Mouse (Mus musculus): Measurements from ENCODE around the gene Arid5b.

Gene Arid5b

DNA sequence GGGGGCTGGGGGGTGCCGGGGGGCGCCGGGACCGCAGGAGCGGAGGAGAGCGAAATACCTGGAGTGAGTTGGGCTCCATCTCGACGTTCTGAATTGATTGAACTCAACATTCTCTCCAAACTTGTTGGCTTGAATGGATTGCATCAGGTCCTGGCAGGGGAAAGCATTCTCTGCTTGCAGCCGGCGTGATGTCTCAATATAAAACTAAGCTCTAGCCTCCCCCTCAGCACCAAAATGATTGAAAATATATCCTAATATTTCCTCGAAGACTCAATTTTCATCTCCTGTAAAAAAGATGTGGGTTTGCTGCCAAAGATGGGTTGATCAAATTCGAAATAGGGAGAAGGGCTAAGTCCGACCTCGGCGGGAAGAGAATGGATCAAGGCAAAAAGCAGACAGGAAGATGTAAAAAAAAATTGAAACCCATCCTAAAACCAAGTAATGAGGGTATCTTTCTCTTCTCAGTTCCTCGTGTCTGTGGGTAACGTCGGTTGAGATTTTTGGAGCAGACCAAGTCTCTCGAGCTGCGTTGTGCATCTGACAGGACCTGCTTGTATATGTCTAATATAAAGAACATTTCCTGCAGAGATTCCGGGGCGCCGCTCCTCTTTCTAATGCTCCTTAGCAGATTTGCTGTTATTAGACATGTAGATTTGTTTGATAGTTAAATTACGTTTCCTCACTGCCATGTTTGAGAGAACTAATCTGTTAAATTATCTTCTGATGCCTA lies at the start of gene Arid5b:
Gene Arid5b (minus strand): TSS at position 109 of the 730 bp plus-strand sequence.
- no peak for DNase-seq (ENCODE audit: low read depth, low spot score)

GRCm38 (mm10) chr10:68325378-68325777 lies 46.8 kb upstream of the Arid5b start:
- no peak for DNase-seq (ENCODE audit: low read depth, low spot score)

DNA sequence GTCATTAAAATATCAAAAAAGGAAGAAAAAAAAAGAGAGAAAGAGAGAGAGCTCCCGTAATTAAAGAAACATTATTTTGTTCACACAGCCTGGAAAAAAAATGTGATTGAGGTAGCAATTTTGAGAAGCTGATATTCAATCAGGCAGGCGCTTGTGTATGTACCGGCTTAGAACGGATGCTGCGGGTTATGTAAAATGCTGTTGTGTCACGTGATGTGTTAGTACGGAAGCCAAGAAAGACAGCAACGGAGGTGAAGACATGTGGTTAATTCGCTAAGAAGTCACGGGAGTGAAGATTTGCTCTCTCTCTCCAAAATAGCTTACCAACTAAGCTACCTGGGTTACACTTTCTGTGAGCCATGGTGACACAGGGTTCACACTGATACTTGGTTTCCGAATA lies 45.5 kb upstream of the Arid5b start:
- peak; percentile 14 for DNase-seq (ENCODE audit: low read depth, low spot score)

DNA sequence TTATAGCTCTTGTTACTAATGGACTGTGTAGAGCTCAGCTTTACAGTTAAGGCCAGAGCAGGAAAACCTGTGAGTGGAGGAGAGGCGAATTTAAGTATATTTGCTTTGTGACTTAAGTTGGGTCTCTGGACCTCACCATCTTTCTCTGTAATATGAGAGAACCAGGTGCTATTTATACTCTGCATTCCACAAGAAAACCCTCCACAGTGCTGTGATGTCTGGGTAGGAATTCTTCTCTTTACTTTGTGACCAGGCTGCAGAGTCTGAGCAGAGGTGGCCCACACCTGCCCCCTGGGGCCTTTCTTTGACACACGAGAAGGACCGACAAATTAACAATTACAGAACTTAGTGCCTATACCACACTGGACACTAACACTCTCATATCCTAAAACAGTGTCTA lies 44.6 kb upstream of the Arid5b start:
- no peak for DNase-seq (ENCODE audit: low read depth, low spot score)

GRCm38 (mm10) chr10:68320986-68321385 lies 42.4 kb upstream of the Arid5b start:
- no peak for DNase-seq (ENCODE audit: low read depth, low spot score)

- DNase-seq (ENCODE audit: low read depth, low spot score), result no peak
These were observed 42.0 kb upstream of the Arid5b start for GRCm38 (mm10) chr10:68320496-68320895.

- no peak for DNase-seq (ENCODE audit: low read depth, low spot score)
These were observed 40.9 kb upstream of the Arid5b start for GRCm38 (mm10) chr10:68319438-68319837.

DNA sequence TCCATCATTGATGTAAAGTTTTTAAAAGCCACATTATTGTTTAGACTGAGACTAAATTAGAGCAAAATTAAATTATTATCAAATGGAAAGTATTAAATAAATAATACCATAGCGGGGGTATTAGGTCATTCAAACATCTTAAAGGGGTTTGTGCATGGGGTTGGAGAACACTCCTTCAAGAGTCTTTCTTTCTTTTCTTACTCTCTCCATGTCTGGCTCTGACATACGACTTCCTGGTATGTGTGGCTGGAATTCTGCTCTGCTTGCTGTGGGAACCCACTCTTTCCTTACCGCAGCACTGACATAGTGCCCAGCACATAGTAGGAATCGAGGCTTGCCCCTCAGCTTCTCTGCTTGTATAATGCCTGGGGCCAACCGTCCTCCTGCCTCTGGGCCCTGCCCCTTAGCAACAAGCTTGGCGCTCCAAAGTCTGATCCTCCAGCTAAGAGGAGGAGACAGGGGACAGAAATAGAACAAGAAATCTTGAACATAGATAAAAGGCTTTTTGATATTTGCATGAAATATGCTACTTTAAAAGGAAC lies 40.0 kb upstream of the Arid5b start:
- DNase-seq (ENCODE audit: low read depth, low spot score), result no peak

GRCm38 (mm10) chr10:68312734-68313133 lies 34.2 kb upstream of the Arid5b start:
- no peak for DNase-seq (ENCODE audit: low read depth, low spot score)

GRCm38 (mm10) chr10:68301013-68301412 lies 22.5 kb upstream of the Arid5b start:
- DNase-seq (ENCODE audit: low read depth, low spot score), result no peak

GRCm38 (mm10) chr10:68289465-68289864 lies 10.9 kb upstream of the Arid5b start:
- no peak for DNase-seq (ENCODE audit: low read depth, low spot score)

DNA sequence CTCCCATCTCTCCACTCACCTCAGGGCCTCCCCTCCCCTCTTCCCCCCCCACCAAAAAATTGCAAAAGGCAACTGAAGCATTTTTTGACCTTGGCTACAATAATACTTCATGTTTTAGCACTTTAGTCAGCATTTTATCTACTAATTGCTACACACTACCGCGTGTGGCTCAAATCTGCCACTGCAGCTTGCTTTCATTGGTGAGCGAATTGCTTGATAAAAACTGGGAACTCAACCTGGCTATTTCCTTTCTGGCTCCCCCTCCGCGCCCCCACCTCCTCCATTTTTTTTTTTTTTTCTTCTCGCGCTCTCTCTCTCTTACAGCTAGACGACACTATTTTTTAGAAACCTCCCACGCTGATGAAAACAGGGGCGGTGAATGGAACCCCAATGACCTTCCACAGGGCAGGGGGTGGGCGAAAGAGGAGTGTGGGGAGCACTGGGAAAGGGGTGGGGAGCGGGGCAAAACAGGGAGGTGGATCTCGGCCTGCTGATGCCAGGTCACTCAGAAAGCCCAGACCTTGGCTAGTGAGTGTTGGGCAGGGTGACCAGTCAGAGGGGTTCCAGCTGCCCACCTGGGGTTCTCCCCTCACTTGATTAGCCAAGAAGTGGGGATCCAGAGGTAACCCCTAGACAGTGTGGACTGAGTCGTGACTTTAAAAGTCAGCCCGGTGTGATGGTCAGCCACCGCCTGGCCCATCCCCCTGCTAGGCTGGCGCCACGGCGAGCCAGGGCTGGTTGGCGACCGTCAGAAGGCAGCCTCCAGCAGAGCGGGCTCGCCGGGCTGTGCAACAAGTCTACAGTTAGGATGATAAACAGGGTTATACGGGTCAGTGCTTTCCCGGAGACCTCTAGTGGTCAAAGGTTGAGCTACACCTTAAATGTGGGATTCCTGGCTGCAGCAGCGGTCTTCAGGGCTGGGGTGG lies 4.2 kb upstream of the Arid5b start:
- peak; percentile 82 for DNase-seq (ENCODE audit: low read depth, low spot score)

GRCm38 (mm10) chr10:68281775-68282106 lies 3.2 kb upstream of the Arid5b start:
- DNase-seq (ENCODE audit: low read depth, low spot score), result no peak

DNA sequence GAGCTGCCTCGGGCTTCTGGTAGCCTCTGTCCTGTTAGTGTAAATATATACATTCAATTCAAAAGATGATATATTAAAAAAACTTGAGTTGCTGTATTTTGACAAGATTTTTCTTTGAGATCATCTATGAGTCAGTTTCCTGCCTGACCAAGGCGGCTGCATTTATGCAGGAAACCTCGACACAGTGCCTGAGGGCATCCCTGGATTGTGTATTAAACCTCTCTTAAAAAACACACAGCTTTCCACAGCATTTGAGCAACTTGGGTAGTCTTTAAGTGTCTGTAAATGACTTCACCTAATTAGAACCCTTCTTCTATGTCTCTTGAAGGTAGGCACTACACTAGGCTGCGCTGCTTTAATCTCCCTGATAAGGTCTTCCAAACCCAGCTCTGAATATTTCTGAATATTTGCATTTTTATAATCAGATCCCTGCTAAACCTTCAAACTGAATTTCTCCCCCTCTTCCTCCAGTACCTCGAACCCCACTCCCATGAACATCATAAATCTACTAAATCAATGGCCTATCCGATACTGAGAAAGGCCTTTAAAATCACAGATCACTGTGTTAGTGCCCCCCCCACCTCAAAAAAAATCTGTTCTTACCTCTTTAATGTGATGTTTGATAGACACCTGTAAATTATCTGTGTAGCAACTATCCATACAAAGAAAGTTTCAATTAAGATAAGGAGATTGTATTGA lies 2.7 kb upstream of the Arid5b start:
- no peak for DNase-seq (ENCODE audit: low read depth, low spot score)

DNA sequence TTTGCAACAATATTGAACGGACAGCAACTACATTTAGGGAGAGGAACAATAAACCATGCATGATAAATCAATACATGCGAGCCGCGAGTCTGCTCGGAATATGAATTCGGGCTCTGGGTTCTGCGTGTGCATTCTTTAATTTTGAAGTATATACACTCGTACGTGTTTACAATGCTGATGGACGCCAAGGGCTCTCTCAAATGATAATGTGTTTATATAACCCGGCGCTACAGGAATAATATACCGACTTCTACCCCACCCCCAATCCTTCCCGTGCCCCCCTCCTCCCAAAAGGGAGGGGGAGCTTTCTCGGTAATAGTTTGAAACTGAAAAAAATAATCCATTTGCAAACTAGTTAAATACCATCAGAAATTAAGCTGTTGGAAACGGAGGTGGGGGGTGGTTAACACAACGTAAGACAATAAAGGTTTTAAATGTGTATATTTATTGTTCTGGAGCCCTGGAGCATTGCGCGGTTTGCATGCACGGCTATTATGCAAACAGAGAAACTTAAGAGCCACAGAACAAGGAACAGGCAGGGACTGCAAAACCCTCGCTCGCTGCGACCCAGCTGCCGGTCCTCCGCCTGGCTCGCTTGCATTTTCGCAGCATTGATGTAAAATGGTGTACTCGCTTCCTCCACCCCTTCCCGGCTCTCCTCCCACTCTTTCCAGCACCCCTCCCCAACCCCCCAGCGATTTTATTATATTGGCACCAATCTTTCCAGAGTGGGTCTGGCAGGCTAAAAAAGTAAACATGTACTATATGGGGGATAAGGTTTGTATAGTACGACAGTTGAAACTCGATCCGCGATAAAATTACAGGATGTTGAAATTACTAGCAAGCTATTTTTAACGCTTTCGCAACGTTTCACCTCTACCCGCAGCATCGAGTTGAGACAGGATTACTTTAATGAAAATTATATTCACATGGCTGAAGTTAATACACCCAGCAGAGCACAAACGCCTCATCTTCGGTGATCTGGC lies 1.3 kb upstream of the Arid5b start:
- peak; percentile 44 for DNase-seq (ENCODE audit: low read depth, low spot score)

DNA sequence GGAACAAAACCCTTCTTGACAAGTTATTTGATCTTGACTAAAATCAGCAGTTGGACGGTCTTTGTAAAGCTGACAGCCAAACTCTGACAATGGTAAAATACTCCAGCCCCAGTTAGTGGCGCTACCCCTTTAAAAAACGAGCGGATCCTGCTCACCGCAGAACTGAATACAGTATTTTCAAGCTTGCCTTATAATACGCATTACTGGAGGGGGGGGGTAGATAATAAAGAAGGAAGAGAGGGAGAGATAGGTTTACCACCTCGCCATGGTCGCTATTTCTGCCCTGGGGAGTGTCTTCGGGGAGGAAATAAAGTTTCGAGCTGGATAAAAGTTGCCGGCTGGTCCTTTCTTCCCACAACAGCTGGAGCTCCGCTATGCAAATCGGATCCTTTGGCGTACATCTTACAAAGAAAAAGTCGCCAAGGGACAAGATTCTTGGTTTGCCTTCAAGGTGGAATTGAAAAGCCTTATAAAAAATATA lies 829 bp downstream of the Arid5b start:
- peak; percentile 20 for DNase-seq (ENCODE audit: low read depth, low spot score)

GRCm38 (mm10) chr10:68276976-68277441 lies 1.5 kb downstream of the Arid5b start:
- DNase-seq (ENCODE audit: low read depth, low spot score), result peak; percentile 25

DNA sequence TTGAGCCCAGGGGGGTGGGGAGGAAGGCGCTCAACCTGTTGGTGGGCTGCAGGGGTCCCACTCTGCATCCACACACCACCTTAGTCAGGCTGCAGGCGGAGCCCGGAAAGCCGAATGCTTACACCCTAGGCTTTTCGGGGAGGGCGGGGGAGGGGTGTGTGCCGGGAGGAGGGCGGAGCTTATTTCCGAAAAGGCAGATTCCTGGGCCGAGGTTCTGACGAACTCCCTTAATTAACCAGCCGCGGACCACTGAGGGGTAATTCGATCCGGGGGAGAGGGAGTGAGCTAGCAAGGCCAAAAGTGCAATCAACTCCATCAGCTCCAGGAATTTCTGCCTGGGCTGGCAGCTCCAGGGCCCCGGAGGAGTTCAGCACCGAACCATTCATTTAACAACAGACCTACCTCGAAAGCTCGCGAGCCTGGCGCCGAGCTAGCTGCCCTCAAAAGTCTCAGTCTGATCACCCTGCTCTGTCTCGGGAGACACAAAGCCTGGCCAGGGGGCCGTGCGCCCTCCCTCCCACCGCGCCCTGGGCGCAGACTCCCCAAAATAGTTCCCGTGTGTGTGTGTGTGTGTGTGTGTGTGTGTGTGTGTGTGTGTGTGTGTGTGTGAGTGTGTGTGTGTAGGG lies 2.1 kb downstream of the Arid5b start:
- DNase-seq (ENCODE audit: low read depth, low spot score), result peak; percentile 72

DNA sequence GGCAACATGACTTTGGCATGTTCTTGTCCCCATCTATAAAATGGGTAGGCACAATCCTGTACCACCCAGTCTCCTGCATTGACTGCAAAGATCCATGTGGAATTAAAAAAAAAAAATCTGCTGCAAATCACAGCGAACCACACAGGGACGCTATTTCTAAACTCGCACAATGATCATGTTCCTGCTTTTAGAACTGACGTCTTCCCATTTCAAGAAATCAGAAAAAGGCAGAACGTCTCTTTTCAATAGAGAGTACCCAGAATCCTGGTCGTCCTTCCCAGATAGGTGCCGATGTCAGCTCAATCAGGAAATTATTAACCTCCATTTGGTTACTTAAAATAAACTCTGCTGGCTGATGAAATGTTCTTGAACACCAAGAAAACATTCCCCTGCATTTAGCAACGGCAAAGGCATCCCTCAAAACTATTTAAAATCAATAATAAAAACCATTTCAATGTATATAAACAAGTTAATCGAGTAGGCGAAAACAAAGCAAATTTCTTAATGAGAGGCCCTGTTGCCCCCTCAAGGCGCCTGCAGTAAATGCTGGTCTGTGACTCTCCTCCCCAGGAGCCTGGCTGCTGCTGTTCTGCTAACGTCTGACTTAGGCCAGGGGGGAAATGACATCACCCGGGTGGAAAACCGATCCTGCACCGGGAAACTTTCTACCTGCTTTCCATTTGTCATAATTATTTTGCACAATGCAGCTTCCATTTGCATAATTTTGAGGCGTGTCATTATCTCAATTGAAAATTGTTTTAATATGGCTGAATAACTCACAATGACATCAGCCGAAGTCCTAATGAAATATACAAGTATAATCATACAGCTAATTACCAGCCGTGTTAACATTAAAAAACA lies 3.4 kb downstream of the Arid5b start:
- no peak for DNase-seq (ENCODE audit: low read depth, low spot score)

Data from skeletal muscle tissue, adult 2 months (tissue).